Mouse (Mus musculus): Measurements from ENCODE around the gene Dmc1. TPM values are rescaled to one million over a fixed set of nuclear protein-coding genes. Genes with fewer than 3 reads are reported as not detected.

Dmc1 gene
- polyA plus RNA-seq, 1 experiment from 2014 or later, result 4.2 TPM

DNA sequence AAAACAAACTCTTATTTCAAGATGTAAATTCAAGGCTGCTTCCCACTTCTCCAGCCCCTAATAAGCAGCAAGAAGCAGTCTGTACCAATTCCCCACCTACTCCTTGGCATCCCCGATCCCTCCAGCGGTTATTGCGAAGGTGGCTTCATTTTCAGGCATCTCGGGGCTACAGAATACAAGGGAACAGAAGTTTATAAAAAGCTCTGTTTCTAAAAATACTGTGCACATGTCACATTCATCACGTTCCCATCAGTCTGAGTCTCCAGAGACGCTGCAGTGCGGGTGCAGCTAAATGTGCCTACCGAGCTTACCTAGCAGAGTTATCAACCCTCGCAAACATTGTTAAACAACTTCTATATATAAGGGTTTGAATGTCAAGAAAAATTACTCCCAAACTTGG is 42.5 kb downstream of the Dmc1 start:
- DNase-seq (ENCODE audit: low spot score), result no peak

DNA sequence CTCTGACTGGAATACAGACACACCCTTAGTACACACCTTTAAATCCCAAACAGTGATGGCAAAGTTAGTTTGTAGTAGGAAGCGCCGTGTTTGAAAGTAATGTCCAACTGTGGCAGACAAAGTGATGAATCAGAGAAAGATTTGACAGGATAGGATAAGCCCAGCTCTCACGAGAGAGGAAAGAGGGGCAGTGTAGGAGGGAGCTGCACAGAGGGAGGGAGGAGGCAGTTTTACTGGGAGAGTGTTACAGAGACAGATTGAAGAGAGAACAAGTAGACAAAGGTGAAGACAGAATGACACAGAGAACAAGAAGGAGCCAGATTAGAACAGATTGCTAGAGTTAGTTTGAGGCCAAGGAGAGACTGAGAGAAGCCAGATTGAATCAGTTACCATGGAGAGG is 45.3 kb downstream of the Dmc1 start:
- no peak for DNase-seq (ENCODE audit: low spot score)

DNA sequence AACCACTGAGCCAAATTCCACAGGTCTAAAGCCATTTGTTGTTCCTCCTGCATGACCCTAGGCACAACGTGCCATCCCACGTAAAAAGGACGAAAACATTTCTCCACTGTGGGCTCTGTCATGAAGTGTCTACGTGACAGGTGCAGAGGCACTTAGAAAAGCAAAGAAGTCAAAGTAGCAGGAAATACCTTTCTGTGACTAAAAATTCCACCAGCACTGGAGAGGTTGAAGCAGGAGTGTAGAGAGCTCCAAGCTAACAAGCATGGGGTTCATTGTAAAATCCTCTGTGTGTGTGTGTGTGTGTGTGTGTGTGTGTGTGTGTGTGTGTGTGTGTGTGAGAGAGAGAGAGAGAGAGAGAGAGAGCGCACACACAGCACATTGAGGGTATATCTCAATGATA is 52.3 kb downstream of the Dmc1 start:
- DNase-seq (ENCODE audit: low spot score), result no peak

DNA sequence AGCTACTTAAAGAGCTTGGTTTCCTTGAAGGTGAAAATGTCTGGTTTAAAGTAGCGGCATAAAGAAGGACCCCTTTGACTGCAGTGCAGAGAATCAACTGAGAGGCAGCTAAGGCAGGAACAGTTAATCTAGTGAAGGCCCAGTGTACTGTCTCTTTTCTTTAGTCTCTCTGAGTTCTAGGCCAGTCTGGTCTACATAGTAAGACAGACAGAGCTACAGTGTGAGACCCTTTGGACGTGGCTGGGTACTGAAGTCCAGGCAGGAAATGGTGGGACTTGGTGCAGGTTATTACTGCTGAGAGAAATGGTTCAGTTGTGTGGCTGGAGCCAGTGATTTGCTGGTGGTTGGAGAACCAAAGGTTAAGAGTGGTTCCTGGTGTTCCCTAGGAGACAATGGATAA is 56.7 kb downstream of the Dmc1 start:
- DNase-seq (ENCODE audit: low spot score), result no peak

DNA sequence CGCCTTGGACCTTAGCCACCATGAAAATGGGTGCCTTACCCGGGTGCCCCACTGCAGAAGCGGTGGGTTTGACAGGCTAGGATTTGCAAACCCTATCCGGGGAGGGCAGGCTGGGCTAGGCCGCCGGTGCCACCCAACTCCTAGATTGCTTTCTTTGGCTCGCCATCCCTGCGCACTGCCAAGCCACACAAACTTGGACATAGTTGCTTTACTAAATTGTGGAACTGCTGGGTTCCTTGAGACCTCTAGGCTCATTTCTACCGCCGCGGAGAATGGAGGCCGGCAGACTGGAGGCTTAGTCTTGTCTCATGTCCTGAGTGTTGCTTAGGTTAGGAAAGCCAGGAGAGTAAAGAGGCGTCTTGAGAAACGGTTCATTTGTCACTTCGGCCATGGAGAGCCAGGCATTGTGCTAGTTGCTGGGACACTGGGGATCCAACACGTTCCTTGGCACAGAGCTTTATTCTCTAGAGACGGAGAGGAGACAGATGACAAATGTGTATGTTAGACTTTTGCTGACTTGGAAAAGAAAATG is 57.6 kb downstream of the Dmc1 start:
- peak; percentile 7 for DNase-seq (ENCODE audit: low spot score)

DNA sequence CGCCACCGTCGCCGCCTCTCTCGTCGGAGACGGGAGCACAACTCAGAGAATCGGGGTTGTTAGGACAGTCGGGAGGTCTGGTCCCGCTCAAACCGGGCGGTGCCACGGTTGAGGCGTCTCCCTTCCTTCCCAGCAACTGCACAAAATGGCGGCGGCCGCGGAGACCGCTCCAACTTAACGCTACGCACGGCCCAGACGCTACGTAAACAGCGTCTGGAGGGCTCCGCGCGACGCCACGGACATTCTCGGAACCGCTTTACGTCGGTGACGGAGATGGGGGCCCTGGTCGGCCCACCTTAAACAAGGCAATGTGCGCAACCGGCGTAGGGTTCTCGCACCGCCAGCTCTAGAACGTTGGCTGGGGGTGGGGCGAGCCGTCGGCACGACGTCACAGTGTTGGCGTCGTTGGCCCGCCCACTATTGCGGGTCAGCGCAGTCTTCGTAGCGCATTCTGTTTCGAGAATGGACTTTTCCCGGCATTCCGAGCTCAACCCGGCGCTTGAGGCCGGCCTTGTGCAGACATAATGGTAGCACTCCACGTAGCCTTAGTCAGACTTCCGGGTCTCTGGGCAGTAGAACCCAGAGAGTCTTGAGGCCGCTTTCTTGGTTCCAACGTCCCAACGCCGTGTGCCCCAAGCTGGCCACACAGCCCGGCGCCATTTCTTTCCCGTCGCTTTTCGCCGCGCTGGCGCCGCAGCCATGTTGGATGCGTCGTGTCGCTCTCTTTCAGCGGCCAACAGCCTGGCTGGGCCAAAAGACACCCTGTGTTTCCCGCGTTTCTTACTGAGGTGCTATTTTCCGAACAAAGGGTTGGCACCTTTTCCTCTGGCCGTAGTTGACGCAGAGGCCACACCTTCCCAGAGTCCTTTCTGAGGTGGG is 58.3 kb downstream of the Dmc1 start, which contains the start of gene Ddx17:
TSS of gene Ddx17 (minus strand) at position 332 of the 879 bp plus-strand sequence.
- DNase-seq (ENCODE audit: low spot score), result peak; percentile 98

DNA sequence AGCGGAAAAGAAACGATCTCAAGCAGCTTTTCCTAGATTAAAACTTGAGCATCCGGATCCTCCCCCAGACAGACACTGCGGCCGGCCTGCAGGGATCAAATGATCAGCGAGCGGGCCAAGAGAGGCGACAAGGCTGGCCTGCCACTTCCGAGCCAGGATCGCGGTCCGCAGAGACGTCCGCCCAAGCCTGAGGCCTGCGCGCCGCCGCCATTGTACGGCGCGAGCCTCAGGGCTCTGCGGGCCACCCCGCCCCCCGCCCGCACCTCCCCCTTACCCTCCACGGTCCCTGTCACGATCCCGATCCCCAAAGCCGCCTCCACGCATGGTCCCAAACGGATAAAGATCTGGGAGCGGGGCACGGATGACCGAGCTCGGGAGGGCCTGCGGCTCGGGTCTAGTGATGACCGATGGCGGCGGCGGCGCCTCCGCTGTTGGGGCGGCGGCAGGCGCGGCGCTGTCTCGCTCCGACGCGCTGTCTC is 58.9 kb downstream of the Dmc1 start:
- DNase-seq (ENCODE audit: low spot score), result peak; percentile 61

DNA sequence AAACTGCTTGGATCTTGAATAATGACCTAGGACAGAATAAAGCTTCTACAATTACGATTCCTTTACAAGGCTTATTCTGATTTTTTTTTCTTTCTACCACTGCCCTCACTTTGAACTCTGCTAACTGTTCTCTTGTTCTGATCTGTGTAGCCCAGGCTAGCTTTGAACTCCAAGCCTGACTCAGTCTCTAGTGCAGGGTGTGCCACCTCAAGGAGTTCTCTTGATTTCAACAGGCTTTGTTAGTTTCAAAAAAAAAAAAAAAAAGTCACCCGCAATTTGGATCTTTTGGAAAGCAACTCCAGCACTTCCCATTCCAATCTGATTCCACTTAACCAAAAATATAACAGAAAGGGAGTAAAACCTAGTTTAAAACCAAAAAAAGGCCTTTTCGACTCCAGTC is 59.4 kb downstream of the Dmc1 start:
- peak; percentile 7 for DNase-seq (ENCODE audit: low spot score)

DNA sequence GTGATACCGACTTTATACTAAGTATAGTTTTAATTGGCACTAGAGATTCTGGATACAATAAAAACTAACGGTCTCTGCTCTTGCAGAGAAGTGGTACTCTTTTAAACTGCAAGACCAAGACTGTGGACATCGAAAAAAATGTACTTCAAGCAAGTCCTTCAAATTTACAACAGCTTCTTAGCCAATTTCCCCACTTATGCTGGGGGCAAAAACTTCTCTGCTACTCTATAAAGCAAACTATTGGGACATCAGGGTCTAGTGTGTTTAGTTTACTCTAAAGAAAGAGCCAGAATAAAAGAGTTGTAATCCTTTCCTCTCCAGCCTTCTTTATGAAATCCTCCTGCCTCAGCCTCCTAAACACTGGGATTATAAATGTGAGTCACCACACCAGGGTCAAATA is 60.9 kb downstream of the Dmc1 start:
- DNase-seq (ENCODE audit: low spot score), result no peak

DNA sequence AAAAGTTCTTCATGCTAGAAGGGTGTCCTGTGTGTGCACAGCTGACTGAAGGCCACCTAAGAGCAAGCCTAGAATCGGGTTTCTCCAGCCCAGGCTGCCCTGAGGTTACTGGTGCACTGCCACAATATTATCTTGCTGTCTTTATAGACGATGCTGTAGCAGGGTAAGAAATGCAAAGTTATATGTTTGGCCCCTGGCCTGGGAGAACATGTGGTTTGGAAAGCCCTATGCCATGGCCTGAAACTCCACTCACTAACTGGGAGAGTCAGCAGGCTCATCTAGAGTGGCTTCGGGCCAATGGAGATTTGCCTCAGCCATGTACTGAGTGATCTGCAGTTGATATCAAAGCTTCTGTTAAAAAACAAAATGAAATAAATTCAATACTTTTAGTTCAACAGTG is 71.1 kb downstream of the Dmc1 start:
- DNase-seq (ENCODE audit: low spot score), result no peak

DNA sequence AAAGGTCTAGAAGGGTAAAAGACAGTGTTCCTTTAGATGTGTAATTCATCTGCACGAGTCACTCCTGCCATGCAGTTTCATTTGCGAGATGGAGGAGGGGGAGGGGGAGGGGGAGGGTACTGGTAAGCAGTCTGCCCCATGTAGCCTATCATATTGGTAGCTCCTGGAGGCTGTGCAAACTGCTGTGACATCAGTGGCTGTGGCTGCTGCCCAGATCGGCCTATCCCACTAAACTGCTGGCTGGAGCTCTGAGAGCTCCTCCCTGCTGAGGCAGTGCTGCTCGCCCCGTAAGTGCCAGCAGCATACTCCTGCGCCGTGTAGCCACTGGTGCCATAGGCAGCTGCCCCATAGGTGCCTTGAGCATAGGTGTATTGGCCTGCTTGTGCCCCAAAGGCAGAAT is 75.0 kb downstream of the Dmc1 start:
- DNase-seq (ENCODE audit: low spot score), result no peak

DNA sequence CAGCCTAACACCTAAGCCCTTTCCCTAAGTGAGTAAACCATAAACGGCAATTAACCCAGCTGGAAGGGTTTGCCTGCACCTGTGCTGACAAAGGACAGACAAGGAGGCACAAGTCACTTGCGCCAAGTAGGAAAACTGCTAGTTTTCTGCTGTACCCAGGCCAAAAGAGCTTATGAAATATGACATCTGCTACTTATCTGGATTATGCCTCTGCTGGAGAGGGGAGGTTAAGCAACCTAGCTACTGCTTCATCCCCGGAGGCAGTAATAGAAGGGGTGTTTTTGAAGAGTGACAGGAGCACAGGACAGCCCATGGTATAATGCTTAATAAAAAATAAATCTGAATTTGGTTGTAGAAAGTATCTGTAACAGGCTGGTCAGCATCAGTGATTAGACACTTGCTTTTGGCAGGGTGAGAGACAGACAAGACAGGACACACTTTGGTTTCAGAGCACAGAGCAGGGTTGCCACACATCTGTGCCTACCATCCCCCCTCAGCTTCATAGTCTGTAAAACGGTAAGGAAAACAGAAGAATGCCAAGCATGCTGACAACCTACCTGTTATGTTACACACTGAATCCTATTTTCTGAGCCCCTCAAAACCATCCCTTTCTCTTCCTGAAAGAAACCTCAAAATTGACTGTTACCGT is 76.8 kb downstream of the Dmc1 start:
- DNase-seq (ENCODE audit: low spot score), result no peak

DNA sequence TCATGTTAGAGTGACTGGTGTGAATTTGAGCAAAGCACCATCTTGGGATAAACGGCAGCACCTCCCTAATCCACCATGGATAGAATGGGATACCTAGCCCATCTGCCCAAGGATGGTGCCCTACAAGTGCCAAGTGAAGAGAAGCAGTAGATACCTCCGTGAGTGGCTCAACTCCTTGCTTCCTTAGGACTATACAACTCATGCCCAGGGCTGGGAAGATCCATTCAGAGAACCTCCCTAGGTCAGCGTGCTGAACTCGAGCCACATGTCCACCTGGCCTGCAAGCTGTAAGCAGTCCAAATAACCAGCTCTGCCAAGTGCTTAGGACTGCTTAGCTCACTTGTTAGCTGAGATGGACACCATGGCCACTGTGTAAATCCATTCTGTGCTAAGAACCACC is 77.7 kb downstream of the Dmc1 start:
- no peak for DNase-seq (ENCODE audit: low spot score)

DNA sequence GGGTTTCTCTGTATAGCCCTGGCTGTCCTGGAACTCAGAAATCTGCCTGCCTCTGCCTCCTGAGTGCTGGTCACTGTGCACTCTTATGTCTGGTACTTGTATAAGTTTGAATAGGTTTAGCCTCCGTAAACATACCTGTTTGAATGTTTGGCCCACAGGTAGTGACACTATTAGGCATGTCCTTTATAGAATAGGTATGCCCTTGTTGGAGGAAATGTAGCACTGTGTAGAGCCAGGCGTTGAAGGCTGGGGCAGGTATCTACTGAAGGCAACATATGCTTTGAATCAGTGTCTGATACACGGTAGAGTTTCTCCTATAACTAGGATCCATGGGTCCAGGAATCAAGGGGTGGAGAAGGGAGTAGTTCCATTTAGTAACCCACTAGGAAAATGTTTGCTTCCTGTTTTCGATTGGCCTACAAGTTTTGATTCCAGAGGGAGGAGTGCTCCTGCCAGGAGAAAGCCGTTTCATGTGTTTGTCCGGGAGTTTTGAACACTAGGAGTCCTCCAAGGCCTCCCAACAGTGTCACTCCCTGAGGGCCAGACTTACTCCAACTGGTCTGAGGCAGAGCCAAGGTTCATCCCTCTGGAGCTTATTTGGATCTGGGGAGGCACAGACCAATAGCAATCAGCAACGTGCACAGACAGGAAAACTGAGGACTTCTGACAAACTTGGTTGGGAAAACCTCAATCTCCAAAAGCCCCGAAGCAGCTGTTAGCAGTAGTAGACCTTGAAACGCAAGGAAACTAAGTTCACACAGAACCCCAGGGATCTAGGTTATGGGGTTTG is 78.7 kb downstream of the Dmc1 start:
- DNase-seq (ENCODE audit: low spot score), result no peak

DNA sequence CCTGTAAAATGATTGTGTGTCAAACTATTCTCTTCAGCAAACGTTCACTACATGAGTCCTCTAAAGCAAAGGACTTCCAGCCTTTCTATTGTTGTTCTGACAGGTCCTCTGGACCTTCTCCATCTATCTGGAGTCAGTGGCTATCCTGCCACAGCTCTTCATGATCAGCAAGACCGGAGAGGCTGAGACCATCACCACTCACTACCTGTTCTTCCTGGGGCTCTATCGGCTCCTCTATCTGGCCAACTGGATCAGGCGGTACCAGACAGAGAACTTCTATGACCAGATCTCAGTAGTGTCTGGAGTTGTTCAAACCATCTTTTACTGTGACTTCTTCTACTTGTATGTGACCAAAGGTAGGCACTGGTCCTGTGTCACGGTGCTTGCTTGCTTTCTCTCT is 79.3 kb downstream of the Dmc1 start:
- no peak for DNase-seq (ENCODE audit: low spot score)

DNA sequence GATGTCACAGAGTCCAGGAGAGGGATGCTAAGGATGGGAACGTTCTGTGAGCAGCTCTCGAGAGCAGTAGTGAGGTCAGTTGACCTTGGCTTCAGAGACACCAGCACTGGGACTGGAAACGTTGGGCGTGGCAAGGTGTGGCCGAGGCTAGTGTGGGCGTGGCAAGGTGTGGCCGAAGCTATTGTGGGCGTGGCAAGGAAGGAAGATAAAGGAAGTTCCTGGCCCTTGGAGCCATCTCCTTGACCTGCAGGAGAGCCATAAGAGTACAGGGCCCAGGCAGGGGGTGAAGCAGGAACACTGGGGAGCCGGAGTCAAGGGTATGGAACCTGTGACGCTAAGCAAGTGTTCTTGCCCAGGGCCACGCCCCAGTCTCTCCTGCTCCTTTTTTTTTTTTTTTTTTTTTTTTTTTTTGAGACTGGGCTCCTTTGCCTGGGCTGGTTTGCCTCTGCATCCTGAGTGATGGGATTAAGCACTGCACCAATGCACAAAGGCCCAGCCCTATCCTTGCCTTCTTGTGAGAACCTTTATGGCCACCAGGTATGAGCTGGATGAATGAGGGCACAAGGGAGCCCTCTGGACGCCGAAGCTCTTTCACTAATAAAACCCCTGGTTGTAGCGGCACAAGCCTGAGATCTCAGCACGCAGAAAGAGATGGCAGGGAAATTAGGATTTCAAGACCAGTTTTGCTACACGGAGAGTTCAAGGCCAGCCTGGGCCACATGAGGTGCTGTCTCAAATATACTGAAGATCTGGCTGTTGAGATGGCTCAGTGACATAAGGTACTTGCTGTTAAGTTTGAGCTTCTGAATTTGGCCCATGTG is 85.3 kb downstream of the Dmc1 start:
- DNase-seq (ENCODE audit: low spot score), result no peak

DNA sequence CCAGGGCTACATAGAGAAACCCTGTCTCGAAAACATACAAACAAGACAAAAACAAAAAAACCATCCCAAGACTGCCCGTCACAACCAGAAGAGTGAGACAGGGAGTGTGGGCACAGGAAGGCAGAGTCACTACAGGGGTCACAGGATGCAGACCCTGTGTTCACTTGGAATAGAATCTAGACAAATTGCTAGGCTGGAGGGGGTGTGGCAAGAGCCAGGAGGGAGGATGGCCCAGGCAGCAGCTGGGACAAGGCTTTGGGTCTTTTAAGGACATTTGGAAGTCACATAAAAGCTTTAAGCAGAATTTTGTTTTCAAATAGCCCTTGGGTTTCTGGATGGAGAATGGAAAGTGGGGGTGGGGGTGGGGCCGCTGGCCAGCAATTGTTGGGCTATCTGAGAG is 86.3 kb downstream of the Dmc1 start:
- no peak for DNase-seq (ENCODE audit: low spot score)

DNA sequence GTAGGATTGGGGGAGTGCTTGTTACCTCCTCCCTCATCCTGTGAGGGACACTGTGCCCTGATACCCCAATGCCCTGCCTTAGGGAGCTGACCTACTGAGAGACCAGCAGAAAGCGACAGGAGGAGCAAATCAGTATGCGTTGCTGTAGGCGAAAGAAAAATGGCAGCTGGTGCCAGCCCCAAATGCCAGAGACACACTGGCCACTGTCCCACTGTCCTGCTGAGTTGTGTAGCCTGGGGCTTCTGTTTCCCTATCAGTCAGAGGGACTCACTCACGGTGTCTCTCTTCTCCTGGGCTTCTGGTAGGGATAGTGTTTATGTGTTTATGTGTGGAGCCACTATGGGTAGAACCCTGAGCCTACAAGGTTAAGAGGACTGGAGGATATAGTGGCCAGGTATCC is 87.2 kb downstream of the Dmc1 start:
- DNase-seq (ENCODE audit: low spot score), result no peak

DNA sequence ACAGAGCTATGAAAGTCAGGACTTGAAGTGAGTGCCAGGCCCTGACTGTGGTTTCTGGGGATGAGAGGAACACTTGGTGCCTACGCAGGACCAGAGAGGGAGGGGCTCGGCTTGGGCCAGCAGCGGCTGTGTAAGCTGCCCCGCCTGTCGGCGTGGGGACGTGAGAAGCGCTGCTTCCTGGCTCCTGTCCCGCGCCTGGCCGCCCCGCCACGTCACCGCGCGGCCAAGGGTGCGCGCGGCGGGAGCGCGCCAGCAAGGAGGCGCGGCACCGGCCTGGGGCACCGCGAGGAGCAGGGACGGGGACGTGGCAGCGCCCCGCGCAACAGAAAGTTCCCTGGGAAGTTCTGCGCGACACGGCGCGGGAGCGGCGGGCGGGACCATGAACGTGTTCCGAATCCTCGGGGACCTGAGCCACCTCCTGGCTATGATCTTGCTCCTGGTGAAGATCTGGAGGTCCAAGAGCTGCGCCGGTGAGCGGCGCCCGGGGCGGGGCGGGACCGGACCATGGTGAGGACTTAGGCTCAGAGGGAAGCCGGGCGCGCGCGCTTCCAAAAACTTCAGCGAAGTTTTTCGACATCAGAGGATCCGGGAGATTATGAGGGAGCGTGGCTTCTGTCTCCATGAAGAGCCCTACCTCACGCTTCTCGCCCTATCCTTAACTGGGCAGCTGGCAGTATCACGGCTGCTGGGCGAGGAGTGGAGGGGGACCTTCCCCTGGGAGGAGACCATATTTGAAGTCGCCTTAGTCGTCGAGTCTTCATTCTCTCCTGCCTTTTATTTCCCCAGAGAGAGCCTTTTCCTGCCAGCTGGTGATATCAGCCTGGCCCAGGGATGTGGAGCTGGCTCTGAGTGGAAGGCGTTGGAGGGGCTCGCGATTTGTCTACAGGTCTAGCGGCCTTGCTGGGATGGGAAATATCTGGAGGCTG is 88.5 kb downstream of the Dmc1 start, which contains the start of gene Kdelr3:
TSS of gene Kdelr3 (plus strand) at position 241 of the 926 bp plus-strand sequence.
- peak; percentile 43 for DNase-seq (ENCODE audit: low spot score)

DNA sequence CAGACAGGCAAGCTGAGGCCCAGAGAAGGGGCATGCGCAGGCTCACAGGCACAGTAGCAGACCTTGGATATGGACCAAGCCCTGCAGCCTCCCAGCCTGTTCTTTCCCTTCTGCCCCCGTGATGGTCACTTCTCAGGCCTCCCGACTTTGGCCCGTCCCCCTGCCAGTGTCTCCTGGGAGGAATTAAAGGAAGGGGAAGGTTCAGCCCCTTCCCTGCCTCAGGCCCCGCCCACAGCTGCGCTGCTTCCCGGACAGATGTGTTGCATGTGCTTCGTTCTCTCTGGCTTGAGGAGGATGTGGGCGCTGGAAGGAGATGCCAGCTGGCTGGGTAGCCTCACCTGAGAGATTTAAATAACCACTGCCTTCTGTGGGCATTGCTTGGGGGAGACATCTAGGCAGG is 91.0 kb downstream of the Dmc1 start:
- peak; percentile 48 for DNase-seq (ENCODE audit: low spot score)

Measured in thymus, postnatal 0 days (tissue).